Mouse (Mus musculus): ENCODE data around the gene Cdh26. TPM values are rescaled to one million over a fixed set of nuclear protein-coding genes. Genes with fewer than 3 reads are reported as not detected.

The Cdh26 gene
- total and polyA plus RNA-seq, 2 experiments from 2014 or later = 0.32 to 0.49 TPM

- peak overlapping the region; percentile 99 for H3K4me2 ChIP-seq (ENCODE audit: low read depth, low read length, poor library complexity, severe bottlenecking)
- ATAC-seq (ENCODE audit: low FRiP score) (peak; percentile 17), DNase-seq (ENCODE audit: low spot score) (peak; percentile 38)
- H3K4me1 ChIP-seq (ENCODE audit: insufficient read depth, low read length) = peaks cover 11% of the 10 kb centered on the region; the same call in 1 of the 2 replicates
- peaks cover 7% of the 10 kb centered on the region; the same call in 1 of the 2 replicates for H3K36me3 ChIP-seq (ENCODE audit: insufficient read depth, low read length)
- 0 out of 2 replicates have a peak, but pooled peaks cover 4% of the 10 kb centered on the region for H3K27me3 ChIP-seq (ENCODE audit: insufficient read depth, low read length)
- peak overlapping the region; percentile 67 for H3K9ac ChIP-seq (replicated peaks; ENCODE audit: low read length, poor library complexity, severe bottlenecking)
- H3K4me3 ChIP-seq (ENCODE audit: low read depth, low read length) = peak overlapping the region; percentile 68
- no peaks in the 10 kb centered on the region for H3K9me3 ChIP-seq (ENCODE audit: low read length)
- WGBS = 18% methylated on average over 71 of the region's 75 CpGs
- no peak for TF ChIP-seq CTCF (IDR thresholded peaks at IDR 0.05)
- H3K27ac ChIP-seq (ENCODE audit: low read depth, low read length) = peak overlapping the region; percentile 74; the same call in 1 of the 2 replicates
These were observed 16.7 kb upstream of the Cdh26 start for GRCm38 (mm10) chr2:178413481-178414260.

- Histone ChIP-seq H3K36me3 (ENCODE audit: insufficient read depth, low read length) (peaks cover 7% of the 10 kb centered on the region; the same call in 1 of the 2 replicates), H3K27ac (ENCODE audit: low read depth, low read length) (peak within 1 kb of the TSS; percentile 74), H3K4me1 (ENCODE audit: insufficient read depth, low read length) (peaks cover 11% of the 10 kb centered on the region; the same call in 1 of the 2 replicates), H3K4me2 (ENCODE audit: low read depth, low read length, poor library complexity, severe bottlenecking) (peak within 1 kb of the TSS; percentile 99), H3K4me3 (ENCODE audit: low read depth, low read length) (peak within 1 kb of the TSS; percentile 68), H3K9ac (replicated peaks; ENCODE audit: low read length, poor library complexity, severe bottlenecking) (peak within 1 kb of the TSS; percentile 67), H3K9me3 (ENCODE audit: low read length) (no peaks in the 10 kb centered on the region), H3K27me3 (ENCODE audit: insufficient read depth, low read length) (0 out of 2 replicates have a peak, but pooled peaks cover 4% of the 10 kb centered on the region)
- TF ChIP-seq CTCF (IDR thresholded peaks at IDR 0.05) = peak; percentile 30
- WGBS = under 1% methylated on average over 53 of the region's 74 CpGs
- ATAC-seq (ENCODE audit: low FRiP score) (peak; percentile 82), DNase-seq (ENCODE audit: low spot score) (peak; percentile 57)
These were observed 15.8 kb upstream of the Cdh26 start, which contains the start of the genes Ppp1r3d and Fam217b for GRCm38 (mm10) chr2:178414261-178415149. Ppp1r3d (minus strand) TSS chr2:178414472. Fam217b (plus strand) TSS chr2:178414524.

GRCm38 (mm10) chr2:178415150-178415448 lies 15.2 kb upstream of the Cdh26 start:
- Histone ChIP-seq H3K27me3 (ENCODE audit: insufficient read depth, low read length) (0 out of 2 replicates have a peak, but pooled peaks cover 4% of the 10 kb centered on the region), H3K4me3 (ENCODE audit: low read depth, low read length) (peak overlapping the region; percentile 68), H3K36me3 (ENCODE audit: insufficient read depth, low read length) (peaks cover 7% of the 10 kb centered on the region; the same call in 1 of the 2 replicates), H3K9me3 (ENCODE audit: low read length) (no peaks in the 10 kb centered on the region), H3K4me2 (ENCODE audit: low read depth, low read length, poor library complexity, severe bottlenecking) (peak overlapping the region; percentile 99), H3K4me1 (ENCODE audit: insufficient read depth, low read length) (peaks cover 11% of the 10 kb centered on the region; the same call in 1 of the 2 replicates), H3K9ac (replicated peaks; ENCODE audit: low read length, poor library complexity, severe bottlenecking) (peak overlapping the region; percentile 67), H3K27ac (ENCODE audit: low read depth, low read length) (peak overlapping the region; percentile 74)
- 24% methylated on average over 3 of the region's 3 CpGs for WGBS
- 0 out of 2 replicates have a peak, but pooled peaks have one; percentile 5 for TF ChIP-seq CTCF (IDR thresholded peaks at IDR 0.05)
- ATAC-seq (ENCODE audit: low FRiP score) = peak; percentile 53
- peak; percentile 84 for DNase-seq (ENCODE audit: low spot score)

GRCm38 (mm10) chr2:178416427-178416826 lies 13.9 kb upstream of the Cdh26 start:
- peaks cover 11% of the 10 kb centered on the region; the same call in 1 of the 2 replicates for H3K4me1 ChIP-seq (ENCODE audit: insufficient read depth, low read length)
- H3K4me3 ChIP-seq (ENCODE audit: low read depth, low read length) = no peak overlapping the region
- no peak overlapping the region for H3K27ac ChIP-seq (ENCODE audit: low read depth, low read length)
- peaks cover 7% of the 10 kb centered on the region; the same call in 1 of the 2 replicates for H3K36me3 ChIP-seq (ENCODE audit: insufficient read depth, low read length)
- H3K9me3 ChIP-seq (ENCODE audit: low read length) = no peaks in the 10 kb centered on the region
- DNase-seq (ENCODE audit: low spot score) (no peak), ATAC-seq (ENCODE audit: low FRiP score) (no peak)
- no peak overlapping the region for H3K4me2 ChIP-seq (ENCODE audit: low read depth, low read length, poor library complexity, severe bottlenecking)
- no peak overlapping the region for H3K9ac ChIP-seq (replicated peaks; ENCODE audit: low read length, poor library complexity, severe bottlenecking)
- 0 out of 2 replicates have a peak, but pooled peaks cover 4% of the 10 kb centered on the region for H3K27me3 ChIP-seq (ENCODE audit: insufficient read depth, low read length)
- 83% methylated on average over 13 of the region's 13 CpGs for WGBS
- no peak for TF ChIP-seq CTCF (IDR thresholded peaks at IDR 0.05)

- Histone ChIP-seq H3K36me3 (ENCODE audit: insufficient read depth, low read length) (peaks cover 7% of the 10 kb centered on the region; the same call in 1 of the 2 replicates), H3K27me3 (ENCODE audit: insufficient read depth, low read length) (0 out of 2 replicates have a peak, but pooled peaks cover 4% of the 10 kb centered on the region), H3K9me3 (ENCODE audit: low read length) (no peaks in the 10 kb centered on the region), H3K4me2 (ENCODE audit: low read depth, low read length, poor library complexity, severe bottlenecking) (no peak overlapping the region), H3K9ac (replicated peaks; ENCODE audit: low read length, poor library complexity, severe bottlenecking) (no peak overlapping the region), H3K4me3 (ENCODE audit: low read depth, low read length) (no peak overlapping the region), H3K27ac (ENCODE audit: low read depth, low read length) (no peak overlapping the region), H3K4me1 (ENCODE audit: insufficient read depth, low read length) (peaks cover 11% of the 10 kb centered on the region; the same call in 1 of the 2 replicates)
- DNase-seq (ENCODE audit: low spot score) = no peak
- no peak for ATAC-seq (ENCODE audit: low FRiP score)
- no peak for TF ChIP-seq CTCF (IDR thresholded peaks at IDR 0.05)
- WGBS = 74% methylated on average over 4 of the region's 4 CpGs
These were observed 13.4 kb upstream of the Cdh26 start for GRCm38 (mm10) chr2:178416970-178417369.
